Mouse (Mus musculus) stomach, adult 2 months (tissue): ENCODE data around the gene Hdhd5. TPM values are rescaled to one million over a fixed set of nuclear protein-coding genes. Genes with fewer than 3 reads are reported as not detected.

Source experiments
- polyA plus RNA-seq: library from polyadenylated mRNA; depleted of rRNA; stranded (reverse); fragments of >200 nt; gene quantifications from 2 replicates; pipeline ENCODE4 v1.2.3, GENCODE M21; 2012; rRNA removed

Hdhd5 gene
- 8.1 and 10.0 TPM in 2 replicates for polyA plus RNA-seq

GRCm38 (mm10) chr6:120531020-120531965 lies at the start of gene Hdhd5:
TSS of gene Hdhd5 (minus strand) at chr6:120531319.

GRCm38 (mm10) chr6:120493374-120494181 lies 37.5 kb downstream of the Hdhd5 start, which contains the start of gene Tmem121b:
TSS of gene Tmem121b (minus strand) at chr6:120493807.

GRCm38 (mm10) chr6:120463086-120463871 lies 67.8 kb downstream of the Hdhd5 start, which contains the start of gene Il17ra:
TSS of gene Il17ra (plus strand) at chr6:120463247.

Other genes starting within 250 kb of the Hdhd5 start
- 0.21 and 0.39 TPM in 2 replicates for gene D330020A13Rik, start 237.0 kb downstream of the Hdhd5 start, polyA plus RNA-seq
- gene B4galnt3, start 236.8 kb downstream of the Hdhd5 start, polyA plus RNA-seq = 16.6 and 18.5 TPM in 2 replicates
- gene Kdm5a, start 167.2 kb downstream of the Hdhd5 start, polyA plus RNA-seq = 0.13 and 0.70 TPM in 2 replicates
- 0.23 and 0.55 TPM in 2 replicates for gene Ccdc77, start 166.9 kb downstream of the Hdhd5 start, polyA plus RNA-seq
- gene Il17ra, start 68.1 kb downstream of the Hdhd5 start, polyA plus RNA-seq = 4.0 and 5.5 TPM in 2 replicates
- 0.03 TPM in 1 of 2 replicates, not detected in the other for gene Tmem121b, start 37.5 kb downstream of the Hdhd5 start, polyA plus RNA-seq
- gene Cecr2, start 135.1 kb upstream of the Hdhd5 start, polyA plus RNA-seq = 0.34 and 0.49 TPM in 2 replicates
- 0.03 TPM in 2 replicates for gene Slc25a18, start 242.3 kb upstream of the Hdhd5 start, polyA plus RNA-seq